Mouse (Mus musculus) adrenal gland, adult 2 months (tissue): Measurements from ENCODE around the gene Eme2. TPM values are rescaled to one million over a fixed set of nuclear protein-coding genes. Genes with fewer than 3 reads are reported as not detected.
"Not testable (repeated sequence)": the region's sequence is repeated elsewhere in the genome, so short reads cannot be mapped to it uniquely, and the experiment has no call there.

Experiments used
- DNase-seq: peaks from one replicate; pipeline ENCODE4 v3.0.0; 2021
- long read RNA-seq: library from polyadenylated mRNA; stranded (forward); transcript quantifications from one replicate; pipeline ENCODE4 v2.0.0, GENCODE M21; 2021
- polyA plus RNA-seq: library from polyadenylated mRNA; depleted of rRNA; stranded (reverse); fragments of >200 nt; gene quantifications from 2 replicates; pipeline ENCODE4 v1.2.3, GENCODE M21; 2012; rRNA removed
- total RNA-seq, 2 experiments: library from RNA; stranded (reverse); gene quantifications; 2 replicates each; pipeline ENCODE4 v1.2.3; 2021

The Eme2 gene
- total RNA-seq (10 to 100 TPM; 39.9 to 48.0 TPM), polyA plus RNA-seq (58.3 and 58.4 TPM in 2 replicates)
- long read RNA-seq, full-length matches to known transcripts, result 20 of 31 reads
- long read RNA-seq, partial matches to known transcripts, result 4 of 31 reads
- long read RNA-seq, other reads (novel, unspliced or antisense), result 7 of 31 reads

DNA sequence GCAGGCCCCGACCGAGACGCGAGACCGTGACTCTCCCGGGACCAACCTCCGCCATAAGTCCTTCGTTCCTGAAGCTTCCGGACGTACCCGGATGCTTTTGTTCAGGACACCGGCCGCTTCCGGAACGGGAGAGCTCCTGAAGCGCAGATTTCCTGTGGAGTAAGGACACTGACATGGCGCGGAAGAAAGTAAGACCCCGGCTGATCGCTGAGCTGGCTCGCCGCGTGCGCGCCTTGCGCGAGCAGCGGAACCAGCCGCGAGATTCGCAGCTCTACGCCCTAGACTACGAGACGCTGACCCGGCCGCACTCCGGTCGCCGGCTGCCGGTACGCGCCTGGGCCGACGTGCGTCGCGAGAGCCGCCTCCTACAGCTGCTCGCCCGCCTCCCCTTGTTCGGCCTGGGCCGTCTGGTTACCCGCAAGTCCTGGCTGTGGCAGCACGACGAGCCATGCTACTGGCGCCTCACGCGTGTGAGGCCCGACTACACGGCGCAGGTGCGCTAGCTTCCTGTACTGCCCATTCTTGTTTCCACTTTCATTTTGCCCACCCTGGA lies at the start of gene Eme2, which contains the start of gene Mrps34:
Eme2 (minus strand) TSS at position 93 of the 553 bp plus-strand sequence.
Mrps34 (plus strand) TSS at position 122 of the 553 bp plus-strand sequence.
- peak; percentile 89 for DNase-seq

DNA sequence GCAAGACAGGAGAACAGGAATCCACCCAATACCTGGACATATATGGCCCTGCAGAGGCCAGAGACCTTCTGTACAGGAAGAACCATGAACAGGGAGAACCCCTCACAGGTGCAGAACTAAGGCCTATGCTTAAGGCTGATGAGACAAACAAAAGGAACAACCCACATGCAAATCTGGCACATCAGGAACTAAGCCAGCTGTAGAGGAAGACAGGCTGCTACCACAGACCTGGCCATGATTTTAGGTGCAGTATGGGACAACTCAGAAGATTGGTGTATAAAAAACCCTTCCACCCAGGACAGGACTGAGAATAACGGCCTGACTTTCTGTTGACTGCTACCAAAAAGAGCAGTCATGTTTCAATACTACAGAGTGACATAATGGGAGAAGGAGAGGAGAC lies 48.7 kb upstream of the Eme2 start:
- not testable (repeated sequence) for DNase-seq

DNA sequence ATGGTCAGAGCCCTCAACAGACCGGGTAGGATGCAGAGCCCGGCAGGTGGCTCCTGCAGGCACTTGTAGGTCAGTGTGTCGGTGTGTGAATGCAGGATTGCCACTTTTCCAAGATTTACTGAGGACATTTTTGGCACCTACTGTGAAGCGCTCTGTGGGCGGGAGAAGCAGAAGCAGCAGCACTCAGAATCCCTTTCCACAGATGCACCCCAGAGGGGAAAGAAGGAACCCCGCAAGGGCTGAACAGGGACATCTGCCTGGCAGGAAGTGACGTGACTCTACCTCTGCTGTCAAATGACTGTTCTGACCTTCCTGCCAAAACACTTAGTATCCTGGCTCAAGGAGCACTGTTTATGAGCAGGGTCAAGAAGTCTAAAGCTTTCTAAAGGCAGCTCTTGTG lies 48.1 kb upstream of the Eme2 start:
- DNase-seq, result no peak

DNA sequence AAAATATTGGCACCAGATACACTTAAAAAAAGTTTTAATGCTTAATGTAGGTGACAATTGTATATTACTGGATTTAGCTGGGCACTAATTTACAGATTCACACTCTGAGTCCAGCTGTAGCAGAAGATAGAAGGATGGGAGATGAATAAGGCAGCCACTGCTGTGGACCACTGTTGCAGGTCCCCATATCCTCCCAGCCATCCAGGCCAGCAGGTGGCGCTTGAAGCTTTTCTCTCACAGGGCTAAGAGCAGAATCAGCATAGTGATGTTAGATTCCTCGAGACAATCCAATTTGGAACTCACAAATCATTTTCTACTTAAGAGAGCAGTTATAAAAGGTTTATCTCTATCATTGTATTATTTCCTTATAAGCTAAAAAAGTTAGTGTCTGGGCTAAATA lies 47.6 kb upstream of the Eme2 start:
- peak; percentile 38 for DNase-seq

DNA sequence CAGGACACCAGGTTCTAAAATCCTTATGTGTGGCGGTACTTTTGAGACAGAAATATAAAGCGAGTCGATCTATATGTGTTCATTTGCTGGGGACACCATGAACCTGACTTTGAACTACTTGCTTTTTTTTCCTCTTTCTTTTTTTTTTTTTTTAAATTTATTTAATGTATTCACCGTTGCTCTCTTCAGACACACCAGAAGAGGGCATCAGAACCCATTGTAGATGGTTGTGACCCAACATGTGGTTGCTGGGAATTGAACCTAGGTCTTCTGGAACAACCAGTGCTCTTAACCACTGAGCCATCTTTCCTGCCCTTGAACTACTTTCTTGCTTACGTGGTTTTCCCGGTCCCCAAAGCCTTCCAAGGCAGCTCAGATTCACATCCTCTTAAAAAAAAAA lies 42.4 kb upstream of the Eme2 start:
- DNase-seq, result no peak

DNA sequence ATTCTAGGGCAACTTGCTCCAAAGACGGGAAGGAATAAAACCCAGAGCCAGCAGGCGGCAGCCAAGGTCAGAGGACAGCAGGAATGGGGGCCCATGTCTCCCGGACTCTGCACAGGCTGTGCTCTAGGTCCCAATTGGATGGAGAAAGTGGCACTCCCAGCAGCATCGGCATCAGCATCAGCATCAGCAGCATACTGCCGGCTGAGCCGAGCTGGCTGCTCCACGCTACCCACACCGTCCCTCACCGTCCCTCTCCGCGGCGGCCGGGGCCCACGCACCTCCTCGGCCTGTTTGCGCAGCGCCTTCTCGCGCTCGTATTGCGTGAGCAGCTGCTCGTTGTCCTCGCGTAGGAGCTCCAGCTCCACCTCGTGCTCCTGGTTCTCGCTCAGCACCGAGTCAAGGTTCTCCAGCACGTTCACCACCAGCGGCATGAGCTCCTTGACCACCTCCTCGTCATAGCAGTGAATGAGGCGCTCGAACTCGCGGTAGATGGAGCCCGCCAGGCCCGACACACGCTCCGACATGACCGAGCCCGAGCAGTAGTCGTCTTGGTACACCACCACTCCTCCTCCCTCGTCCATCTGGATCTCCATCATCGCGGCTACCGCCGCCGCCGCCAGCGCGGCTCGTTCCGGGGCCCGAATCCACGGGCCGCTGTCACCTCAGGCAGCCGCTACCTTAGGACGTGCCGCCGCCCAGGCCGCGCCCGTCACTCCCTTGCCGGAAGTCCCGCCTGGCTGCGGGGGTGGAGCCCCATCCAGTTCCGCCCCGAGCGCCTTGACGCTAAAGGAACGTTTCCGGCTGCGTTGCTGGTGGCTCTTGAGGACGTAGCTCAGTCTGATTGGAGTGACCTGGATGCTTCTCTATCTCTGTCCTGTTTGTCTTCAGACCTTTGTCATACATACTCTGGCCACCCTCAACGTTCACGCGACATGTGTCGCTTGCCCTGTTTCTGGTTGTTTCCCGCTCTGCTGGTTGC lies 41.7 kb upstream of the Eme2 start, which contains the start of gene Mapk8ip3:
Mapk8ip3 (minus strand) TSS at position 719 of the 979 bp plus-strand sequence.
- peak; percentile 98 for DNase-seq

DNA sequence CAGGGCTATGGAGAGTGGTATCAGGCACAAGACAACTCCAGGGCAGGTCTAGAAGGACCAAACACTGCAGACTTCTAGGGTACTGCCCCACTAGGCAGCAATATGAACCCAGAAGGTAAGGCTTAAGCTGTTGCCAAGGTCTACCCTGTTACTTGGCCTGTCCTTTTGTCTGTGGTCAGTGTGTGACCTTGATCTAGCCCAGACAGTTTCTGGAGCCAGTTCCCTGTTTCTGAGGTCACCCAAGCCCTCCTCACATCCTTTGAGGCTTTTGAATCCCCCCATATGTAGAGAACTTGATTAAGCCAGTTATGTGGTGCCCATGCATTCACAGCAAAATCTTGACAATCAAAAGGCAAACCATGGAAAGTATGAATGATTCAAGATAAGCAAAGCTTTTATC lies 40.8 kb upstream of the Eme2 start:
- peak; percentile 44 for DNase-seq

DNA sequence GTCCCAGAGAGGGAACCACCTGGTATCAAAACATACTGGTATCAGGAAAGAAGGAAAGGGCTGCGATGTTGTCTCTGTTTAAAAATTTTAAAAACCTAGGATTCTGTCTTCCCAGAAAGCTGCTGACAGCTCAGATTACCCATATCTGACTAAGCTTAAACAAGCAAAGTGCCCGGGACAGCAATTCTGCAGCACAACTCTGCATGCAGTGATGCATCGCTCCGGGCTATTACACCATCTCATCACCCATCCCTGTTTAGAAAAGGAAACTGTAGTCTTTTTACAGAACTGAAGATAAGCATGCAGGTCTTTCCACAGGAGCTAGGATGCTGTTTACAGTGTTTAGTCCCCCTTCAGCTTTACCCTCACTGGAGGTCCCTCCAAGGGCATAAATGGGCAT lies 40.0 kb upstream of the Eme2 start:
- DNase-seq, result peak; percentile 45

DNA sequence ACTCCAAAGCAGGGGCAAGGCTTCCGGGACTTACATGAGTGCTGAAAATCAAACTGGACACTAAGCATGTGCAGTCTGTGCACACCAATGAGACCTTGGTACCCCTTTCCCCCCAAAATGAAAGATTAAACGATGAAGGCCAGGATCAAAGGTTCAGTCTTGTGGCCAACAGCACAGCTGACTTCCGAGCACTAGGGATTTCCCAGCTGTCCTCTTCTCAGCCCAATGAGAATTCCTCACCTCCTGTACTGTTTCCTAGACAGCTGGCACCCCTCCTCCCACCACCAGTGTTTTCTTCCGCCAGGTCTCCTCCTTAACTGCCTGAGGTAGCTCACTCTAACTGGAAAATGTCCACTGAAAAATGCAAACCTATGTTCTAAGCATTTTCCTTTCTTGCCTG lies 38.3 kb upstream of the Eme2 start:
- DNase-seq, result no peak

DNA sequence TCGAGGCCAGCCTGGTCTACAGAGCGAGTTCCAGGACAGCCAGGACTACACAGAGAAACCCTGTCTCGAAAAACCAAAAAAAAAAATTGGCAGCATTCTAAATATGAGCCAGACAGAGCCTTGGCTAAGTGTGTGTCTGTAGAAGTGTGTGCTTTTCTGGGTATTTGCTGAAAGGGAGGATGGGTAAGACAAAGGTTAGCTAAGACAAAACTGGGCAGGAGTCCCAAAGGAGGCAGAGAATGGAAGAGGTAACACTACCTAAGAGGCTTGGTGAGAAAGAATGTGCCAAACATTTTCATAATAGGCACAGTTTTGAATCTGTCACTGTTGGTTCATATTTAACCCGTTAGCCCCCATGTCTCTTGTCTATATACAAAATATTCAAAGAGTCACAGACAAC lies 37.5 kb upstream of the Eme2 start:
- DNase-seq, result no peak

DNA sequence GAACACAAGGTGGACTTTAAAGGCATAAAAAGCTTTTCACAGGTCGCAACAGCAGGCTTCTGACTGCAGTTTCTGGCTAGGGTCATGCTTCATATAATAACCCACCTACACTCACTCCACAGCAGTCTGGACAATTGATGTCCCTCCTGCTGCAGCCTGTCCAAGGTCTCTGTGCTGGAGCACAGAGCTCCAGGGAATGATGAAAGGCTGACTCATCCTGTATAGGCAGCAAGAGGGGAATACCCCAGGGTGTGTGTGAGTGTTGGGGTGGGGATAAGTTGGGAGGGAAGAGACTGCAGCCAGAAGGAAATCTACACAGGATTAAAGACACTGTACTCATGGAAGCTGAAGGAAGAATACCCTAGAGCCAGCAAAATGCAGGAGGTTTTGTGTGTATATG lies 34.6 kb upstream of the Eme2 start:
- peak; percentile 85 for DNase-seq

DNA sequence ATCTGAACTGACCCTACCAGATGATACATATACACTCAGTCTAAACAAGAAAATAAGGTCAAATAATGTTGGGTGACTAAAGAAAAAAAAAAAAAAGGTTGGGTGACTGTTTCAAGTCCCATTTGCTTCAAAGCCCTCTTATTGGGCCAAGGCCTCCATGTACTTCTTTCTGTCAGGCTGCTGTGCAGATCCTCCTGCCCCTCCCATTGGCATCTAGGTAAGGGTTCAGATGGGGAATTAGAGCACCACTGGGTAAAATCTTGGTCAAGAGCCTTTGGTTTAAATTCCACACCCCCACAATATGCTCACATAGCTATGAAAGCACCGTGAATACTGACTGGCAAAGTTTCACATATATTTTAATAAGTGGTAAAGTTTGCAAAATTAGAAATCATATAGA lies 28.4 kb upstream of the Eme2 start:
- DNase-seq, result no peak

DNA sequence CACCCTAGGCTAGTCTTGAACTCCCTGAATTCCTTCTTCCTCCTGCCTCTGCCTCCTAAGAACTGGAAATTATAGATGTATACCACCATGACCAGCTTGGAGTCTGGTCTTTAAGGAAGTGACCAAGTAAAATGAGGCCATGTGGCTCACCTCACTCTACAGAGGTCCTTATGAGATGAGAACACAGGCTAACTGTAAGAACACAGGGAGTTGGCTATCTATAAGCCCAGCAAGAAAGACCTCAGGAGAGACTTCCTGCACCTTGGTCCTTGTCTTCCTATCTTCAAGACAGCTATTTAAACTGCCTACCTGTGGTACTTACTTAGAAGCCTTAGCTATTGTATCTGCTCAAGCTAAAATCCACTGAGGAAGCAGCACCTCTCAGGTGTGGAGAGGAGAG lies 19.1 kb upstream of the Eme2 start:
- DNase-seq, result no peak

DNA sequence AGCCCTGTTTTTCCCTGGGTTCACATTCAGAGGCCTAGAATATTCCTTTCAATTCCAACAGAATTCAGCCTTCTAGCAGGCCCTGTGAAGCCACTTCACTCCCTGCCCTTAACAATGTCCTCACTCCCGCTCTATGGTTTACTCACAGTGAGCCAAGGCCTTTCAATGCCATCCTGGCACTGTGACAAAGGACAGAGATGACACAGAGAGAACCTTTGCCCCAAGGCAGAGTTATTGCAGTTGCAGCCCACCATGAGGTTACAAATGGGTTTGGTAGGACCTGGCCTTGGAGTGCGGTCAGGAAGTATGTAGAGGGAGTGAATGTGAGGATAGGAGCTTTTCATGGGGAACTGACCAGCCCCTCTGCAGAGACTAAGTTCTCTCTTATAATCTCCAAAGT lies 12.7 kb upstream of the Eme2 start:
- peak; percentile 92 for DNase-seq

DNA sequence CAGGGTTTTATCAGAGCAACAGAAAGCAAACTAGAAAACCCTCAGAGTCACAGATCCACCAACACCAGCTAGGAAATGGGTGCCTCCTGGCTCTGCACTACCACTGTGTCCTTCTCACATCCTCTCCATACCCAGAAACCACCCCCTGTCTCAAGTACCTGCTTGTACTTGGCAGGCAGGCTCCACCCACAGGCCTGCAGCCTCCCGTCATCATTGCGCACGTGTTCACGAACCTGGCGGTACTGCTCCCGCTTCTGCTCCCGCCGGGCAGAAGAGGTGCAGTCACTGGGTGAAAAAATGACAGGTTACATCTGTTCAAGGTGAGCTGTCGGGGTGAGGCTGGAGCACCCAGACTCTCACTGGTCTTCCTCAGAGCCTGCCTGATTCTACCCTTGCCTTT lies 8.9 kb upstream of the Eme2 start:
- no peak for DNase-seq

DNA sequence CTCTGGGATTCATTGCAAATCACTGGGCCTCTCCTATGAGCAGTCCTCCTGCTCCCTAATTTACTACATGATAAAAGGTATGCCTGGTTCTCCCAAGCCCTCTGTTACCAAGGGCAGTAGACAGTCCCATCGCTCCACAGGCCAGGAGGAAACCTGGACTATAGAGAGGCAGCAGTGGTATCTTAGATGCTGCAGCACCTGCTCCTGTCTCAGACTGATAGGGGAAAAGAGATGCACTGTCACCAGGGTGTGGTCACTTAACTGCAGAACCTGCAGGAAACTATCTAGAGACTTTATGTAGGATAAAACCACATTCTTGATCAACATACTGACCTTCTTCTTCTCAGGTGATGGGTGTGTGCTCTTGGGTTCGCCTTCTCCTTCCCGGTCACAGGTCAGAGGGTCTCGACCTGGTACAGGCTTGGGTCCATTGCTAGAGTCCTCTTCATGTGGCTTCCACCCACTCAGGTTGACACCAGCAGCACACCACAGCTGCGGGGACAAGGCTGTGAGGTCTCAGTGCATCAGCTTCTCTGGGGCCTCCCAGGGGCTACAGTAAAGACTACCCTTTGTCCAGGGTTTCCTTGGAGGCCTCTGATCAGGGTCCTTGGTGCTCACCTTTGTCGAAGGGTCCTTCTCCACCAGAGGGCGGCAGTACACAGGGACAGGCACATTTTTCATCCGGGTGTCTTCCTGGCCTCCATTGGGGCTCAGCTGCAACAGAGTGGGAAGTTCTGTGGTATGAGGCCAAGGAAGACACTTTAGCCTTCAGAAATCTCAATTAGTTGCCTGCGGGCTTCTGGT lies 8.0 kb upstream of the Eme2 start:
- DNase-seq, result no peak

DNA sequence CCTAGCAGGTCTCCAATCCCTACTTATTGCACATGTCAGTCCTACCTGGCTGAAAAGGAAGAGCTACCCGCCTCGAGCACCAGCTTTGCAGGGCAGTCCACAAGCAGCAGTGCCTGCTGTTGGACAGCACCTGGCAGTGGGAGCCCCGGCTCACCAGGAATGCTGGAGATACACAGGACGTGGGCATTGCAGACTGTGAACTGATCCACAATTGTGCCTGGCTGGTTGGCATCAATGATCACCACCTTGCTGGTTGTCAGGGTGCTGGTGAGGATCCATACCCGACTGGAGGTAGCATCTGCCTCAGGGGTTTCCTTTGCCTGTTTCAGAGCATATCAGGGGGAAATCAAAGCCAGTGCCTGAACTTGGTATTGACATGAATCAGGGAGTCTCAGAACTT lies 7.2 kb upstream of the Eme2 start:
- no peak for DNase-seq

DNA sequence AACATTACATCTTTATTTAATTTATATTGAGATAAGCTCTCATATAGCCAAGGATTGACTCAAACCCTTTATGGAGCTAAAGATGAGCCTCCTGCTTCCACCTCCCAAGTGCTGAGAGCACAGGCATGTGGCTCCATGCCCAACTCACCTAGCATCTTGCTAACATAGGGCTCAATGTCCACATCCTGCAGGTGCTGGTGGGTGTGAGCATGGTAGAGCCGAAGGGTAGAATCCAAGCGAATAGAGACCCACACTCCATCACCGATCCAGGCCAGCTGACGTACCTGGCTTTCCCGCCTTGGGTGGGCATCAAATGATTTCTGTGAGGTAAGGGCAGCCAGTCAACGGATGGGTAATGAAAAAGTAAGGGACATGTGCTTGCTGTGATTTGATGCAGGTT lies 5.1 kb upstream of the Eme2 start:
- DNase-seq, result no peak

DNA sequence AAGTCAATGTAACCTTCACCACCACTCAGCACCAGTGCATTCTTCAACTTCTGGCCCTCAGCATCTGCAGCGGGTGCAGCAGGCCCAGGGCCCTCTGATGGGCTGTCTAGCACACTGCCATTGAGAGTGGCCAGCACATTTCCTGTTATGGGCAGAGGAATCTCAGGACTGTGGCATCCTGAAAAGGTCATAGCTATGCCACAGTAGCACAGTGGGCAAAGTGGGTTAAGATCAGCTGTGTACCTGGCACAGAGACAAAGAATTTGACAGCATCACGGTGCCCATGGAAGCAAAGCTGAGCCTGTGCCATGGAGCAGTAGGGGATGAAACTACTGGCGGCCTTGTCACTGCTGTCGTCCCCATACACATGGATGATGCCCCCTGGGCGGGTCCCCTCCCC lies 4.3 kb upstream of the Eme2 start:
- DNase-seq, result no peak

DNA sequence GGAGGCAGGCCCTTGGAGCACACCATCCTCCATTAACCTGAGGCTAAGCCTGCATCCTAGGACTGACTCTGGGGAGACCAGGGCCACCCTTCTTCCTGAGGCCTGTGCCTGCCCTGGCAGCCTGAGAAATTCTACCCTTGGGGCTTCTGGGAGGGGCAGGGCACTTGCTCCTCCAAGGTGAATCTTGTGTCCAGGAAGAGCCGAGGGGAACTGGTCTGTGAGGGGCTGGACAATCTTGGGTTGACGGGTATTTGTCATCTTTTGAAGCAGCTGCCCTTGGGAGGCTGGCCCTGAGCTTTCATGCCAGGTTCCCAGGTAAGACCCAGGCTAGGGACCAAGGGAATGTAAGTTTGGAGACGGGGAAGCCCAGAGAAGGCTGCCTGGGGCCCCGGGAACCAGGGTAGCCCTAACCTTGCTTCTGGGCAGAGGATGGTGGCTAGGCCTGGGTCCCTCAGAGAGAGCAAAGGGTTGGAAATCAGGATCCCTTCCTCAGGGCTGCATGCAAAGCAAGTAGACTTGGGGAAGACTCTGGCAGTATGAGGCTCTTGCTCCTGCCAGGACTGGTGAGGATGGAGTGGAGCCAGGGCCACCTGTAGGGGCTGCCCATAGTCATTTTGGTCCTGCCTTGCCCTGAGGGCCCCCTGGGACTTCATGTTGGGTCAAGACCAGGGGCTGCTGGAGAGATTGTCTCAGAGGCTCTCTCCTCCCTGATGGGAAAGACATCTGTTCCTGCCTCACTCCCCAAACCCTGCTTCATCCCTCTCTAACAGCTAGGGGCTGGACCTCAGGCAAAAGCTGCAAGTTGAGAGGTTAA lies 3.4 kb upstream of the Eme2 start:
- DNase-seq, result no peak

DNA sequence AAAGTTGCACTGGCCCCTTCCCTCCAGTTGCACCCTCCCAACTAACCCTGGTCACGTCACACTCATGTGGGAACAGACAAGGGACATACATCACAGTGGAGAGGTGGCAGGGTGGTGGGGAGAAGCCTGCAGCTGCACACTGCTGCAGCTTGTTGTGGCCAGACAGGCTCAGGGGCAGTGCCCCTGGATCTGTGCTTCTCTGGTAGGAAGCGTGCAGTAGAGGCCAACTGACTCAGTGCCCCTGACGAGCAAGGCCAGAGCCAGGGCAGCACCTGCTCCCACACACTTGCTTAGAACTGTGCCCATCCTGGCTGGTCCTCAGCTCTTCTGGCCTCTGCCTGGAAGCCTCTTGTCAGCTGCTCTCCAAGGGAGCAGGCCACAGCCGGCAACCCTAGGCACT lies 2.7 kb upstream of the Eme2 start:
- DNase-seq, result peak; percentile 78

DNA sequence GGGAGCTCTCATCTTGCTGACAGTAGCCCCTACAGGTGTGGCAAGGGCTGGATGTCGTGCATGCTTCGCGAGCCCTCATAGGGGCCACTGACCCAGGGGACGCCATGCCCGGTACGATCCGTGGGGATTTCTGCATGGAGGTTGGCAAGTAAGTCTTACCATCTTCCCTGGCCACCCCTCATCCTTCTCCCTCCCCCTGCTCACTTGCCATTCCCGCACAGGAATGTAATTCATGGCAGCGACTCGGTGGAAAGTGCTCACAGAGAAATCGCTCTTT lies 2.0 kb upstream of the Eme2 start:
- no peak for DNase-seq
